Mouse (Mus musculus): Measurements from ENCODE around the gene Ppib.

The Ppib gene

GRCm38 (mm10) chr9:66059583-66060307 lies at the start of gene Ppib:
Gene Ppib, plus strand, starts transcription at chr9:66060222.
- DNase-seq (ENCODE audit: low spot score in 2 of 2): peak; percentile 96 to 98

- no peak for DNase-seq (ENCODE audit: low spot score in 2 of 2)
Measured at GRCm38 (mm10) chr9:66020601-66021000, 39.4 kb upstream of the Ppib start.

GRCm38 (mm10) chr9:66038082-66038481 lies 21.9 kb upstream of the Ppib start:
- DNase-seq (ENCODE audit: low spot score in 2 of 2): no peak

- DNase-seq (ENCODE audit: low spot score in 2 of 2): no peak
Measured at GRCm38 (mm10) chr9:66038581-66038980, 21.4 kb upstream of the Ppib start.

- no peak for DNase-seq (ENCODE audit: low spot score in 2 of 2)
Measured at GRCm38 (mm10) chr9:66039290-66039689, 20.7 kb upstream of the Ppib start.

GRCm38 (mm10) chr9:66040801-66041200 lies 19.2 kb upstream of the Ppib start:
- DNase-seq (ENCODE audit: low spot score in 2 of 2): no peak

- DNase-seq (ENCODE audit: low spot score in 2 of 2): no peak
Measured at GRCm38 (mm10) chr9:66042331-66042730, 17.7 kb upstream of the Ppib start.

- DNase-seq (ENCODE audit: low spot score in 2 of 2): no peak
Measured at GRCm38 (mm10) chr9:66043241-66043640, 16.8 kb upstream of the Ppib start.

- DNase-seq (ENCODE audit: low spot score in 2 of 2): no peak
Measured at GRCm38 (mm10) chr9:66049931-66050601, 10.0 kb upstream of the Ppib start.

- no peak for DNase-seq (ENCODE audit: low spot score in 2 of 2)
Measured at GRCm38 (mm10) chr9:66051493-66051892, 8.5 kb upstream of the Ppib start.

- DNase-seq (ENCODE audit: low spot score in 2 of 2): no peak
Measured at GRCm38 (mm10) chr9:66052731-66053130, 7.3 kb upstream of the Ppib start.

- DNase-seq (ENCODE audit: low spot score in 2 of 2): no peak
Measured at GRCm38 (mm10) chr9:66053620-66054019, 6.4 kb upstream of the Ppib start.

- no peak for DNase-seq (ENCODE audit: low spot score in 2 of 2)
Measured at GRCm38 (mm10) chr9:66060308-66060647, 256 bp downstream of the Ppib start.

- DNase-seq (ENCODE audit: low spot score in 2 of 2): no peak
Measured at GRCm38 (mm10) chr9:66060986-66061385, 964 bp downstream of the Ppib start.

- DNase-seq (ENCODE audit: low spot score in 2 of 2): no peak
Measured at GRCm38 (mm10) chr9:66061656-66062055, 1.6 kb downstream of the Ppib start.

GRCm38 (mm10) chr9:66063446-66063845 lies 3.4 kb downstream of the Ppib start:
- DNase-seq (ENCODE audit: low spot score in 2 of 2): no peak

- DNase-seq (ENCODE audit: low spot score in 2 of 2): no peak
Measured at GRCm38 (mm10) chr9:66064316-66064715, 4.3 kb downstream of the Ppib start.

GRCm38 (mm10) chr9:66066791-66067190 lies 6.8 kb downstream of the Ppib start:
- no peak for DNase-seq (ENCODE audit: low spot score in 2 of 2)

GRCm38 (mm10) chr9:66067542-66067941 lies 7.5 kb downstream of the Ppib start:
- no peak for DNase-seq (ENCODE audit: low spot score in 2 of 2)

GRCm38 (mm10) chr9:66068056-66068455 lies 8.0 kb downstream of the Ppib start:
- DNase-seq (ENCODE audit: low spot score in 2 of 2): no peak

GRCm38 (mm10) chr9:66068971-66069391 lies 9.0 kb downstream of the Ppib start:
- no peak for DNase-seq (ENCODE audit: low spot score in 2 of 2)

GRCm38 (mm10) chr9:66069583-66069982 lies 9.6 kb downstream of the Ppib start, which contains the start of gene Snx22:
Gene Snx22, minus strand, starts transcription at chr9:66069719.
- DNase-seq (ENCODE audit: low spot score in 2 of 2): peak; percentile 62 to 64

- no peak for DNase-seq (ENCODE audit: low spot score in 2 of 2)
Measured at GRCm38 (mm10) chr9:66070151-66070550, 10.1 kb downstream of the Ppib start.

All from frontal cortex, postnatal 14 days (tissue).